Mouse (Mus musculus) kidney, adult 2 months (tissue): ENCODE data around the gene Polr2h.

Experiments used
- CTCF ChIP-seq: fragments of 200-500 bp; conservative IDR thresholded peaks from 2 replicates; pipeline ENCODE4 v1.5.1; 2011; ENCODE audit warnings: low read depth, mild to moderate bottlenecking, control low read depth, low read length, moderate library complexity, mixed read lengths; ENCODE audit not compliant: insufficient read depth, insufficient read length
- POLR2A ChIP-seq: fragments of 200-500 bp; IDR thresholded peaks from one replicate; pipeline ENCODE4 v1.6.1; 2011; ENCODE audit warnings: low read depth, low read length, control low read depth

DNA sequence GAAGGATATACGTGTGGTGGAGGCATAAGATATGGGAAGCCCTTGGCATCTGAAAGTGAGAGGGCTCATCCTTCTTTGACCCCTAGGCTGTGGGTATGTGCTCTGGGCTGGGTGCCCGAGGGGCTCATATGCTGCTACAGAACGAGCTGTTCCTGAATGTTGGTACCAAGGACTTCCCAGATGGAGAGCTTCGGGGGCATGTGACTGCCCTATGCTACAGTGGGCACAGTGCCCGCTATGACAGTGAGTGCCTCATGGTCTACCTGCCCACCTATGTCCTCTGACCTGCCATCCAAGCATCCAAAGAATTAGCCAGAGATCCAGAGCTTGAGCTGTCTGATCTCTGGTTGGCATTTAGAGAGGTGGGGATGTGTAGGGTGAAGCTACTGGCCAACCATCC is 19.4 kb downstream of the Polr2h start:
- TF ChIP-seq CTCF (no peak), POLR2A (no peak)
